Mouse (Mus musculus): ENCODE data around the gene Xpr1. TPM values are rescaled to one million over a fixed set of nuclear protein-coding genes. Genes with fewer than 3 reads are reported as not detected.

Gene Xpr1
- total and polyA plus RNA-seq, 3 experiments: 6.2 to 67.8 (median 12.2) TPM

DNA sequence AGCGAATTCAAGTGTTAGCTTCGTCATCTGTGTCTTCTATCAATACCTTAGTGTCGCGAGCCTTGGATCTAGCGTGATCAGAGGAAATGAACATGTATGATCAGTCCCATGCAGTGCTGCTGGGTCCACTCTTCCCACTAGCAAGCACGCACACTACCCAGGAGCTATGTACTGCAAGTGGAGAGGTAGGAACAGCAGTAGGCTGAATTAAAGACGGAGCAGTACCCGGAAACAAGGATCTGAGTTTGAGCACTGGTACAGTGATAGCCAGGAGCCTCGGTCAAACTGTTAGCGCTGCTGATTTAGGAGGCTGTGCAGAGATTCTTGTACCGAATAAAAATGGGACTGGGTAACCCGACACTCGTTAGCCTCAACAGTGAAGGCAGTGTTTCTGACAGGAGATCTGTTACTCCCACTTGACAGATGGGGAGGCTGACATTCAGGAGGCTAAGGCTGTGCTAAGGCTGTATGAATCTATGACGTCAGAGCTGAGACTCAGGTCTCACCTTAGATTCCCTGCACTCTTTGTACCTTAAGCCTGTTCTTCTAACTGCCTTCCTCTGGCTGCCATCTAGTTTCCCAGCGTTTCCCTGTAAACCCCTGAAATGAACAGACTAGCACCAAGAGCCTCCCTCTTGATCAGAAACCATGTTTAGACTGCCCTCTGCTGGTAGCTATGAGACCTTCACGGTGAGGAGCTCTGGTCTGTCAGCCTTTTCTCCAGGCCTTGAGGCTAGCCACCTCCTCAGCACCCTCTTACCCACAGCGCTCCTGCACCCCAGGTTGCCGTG lies 136.0 kb downstream of the Xpr1 start:
- H3K27me3 ChIP-seq (ENCODE audit: control insufficient read depth in 1 of 2, insufficient read depth in 2 of 2, low read length in 2 of 2): no peaks in the 10 kb centered on the region
- H3K9me3 ChIP-seq (replicated peaks; ENCODE audit: insufficient read depth, low read length): no peaks in the 10 kb centered on the region
- H3K4me1 ChIP-seq (ENCODE audit: control insufficient read depth in 1 of 2, insufficient read depth in 2 of 2, low read length in 2 of 2): peaks cover 11 to 25% of the 10 kb centered on the region in 2 experiments
- no peak overlapping the region for H3K27ac ChIP-seq (ENCODE audit: control insufficient read depth, low read depth, low read length)
- no peak overlapping the region for H3K9ac ChIP-seq (ENCODE audit: control insufficient read depth, low read depth, low read length, poor library complexity, severe bottlenecking)
- H3K36me3 ChIP-seq (ENCODE audit: control insufficient read depth in 1 of 2, insufficient read depth in 2 of 2, low read length in 2 of 2): peaks cover 0 to 36% of the 10 kb centered on the region in 2 experiments; a peak in 2 of 4 replicates
- H3K79me2 ChIP-seq (ENCODE audit: control insufficient read depth, insufficient read depth, low read length, poor library complexity): no peaks in the 10 kb centered on the region
- H3K4me3 ChIP-seq (ENCODE audit: control insufficient read depth in 1 of 2, insufficient read depth in 1 of 2, low read depth in 2 of 2, low read length in 2 of 2): no peak overlapping the region
- no peak for TF ChIP-seq POLR2AphosphoS2 (IDR thresholded peaks at IDR 0.05; ENCODE audit: low read length)
- TF ChIP-seq KAT2A (conservative IDR thresholded peaks at IDR 0.05; ENCODE audit: low read depth, low read length): no peak
- peak; percentile 82 for TF ChIP-seq RAD21 (IDR thresholded peaks at IDR 0.05; ENCODE audit: low read depth, low read length)
- no peak for TF ChIP-seq NELFE (IDR thresholded peaks at IDR 0.05; ENCODE audit: low read depth, low read length)
- 0 out of 2 replicates have a peak, but pooled peaks have one; percentile 30 for TF ChIP-seq MYC (IDR thresholded peaks at IDR 0.05; ENCODE audit: low read depth, low read length)
- TF ChIP-seq MAFK (IDR thresholded peaks at IDR 0.05; ENCODE audit: borderline replicate concordance, low read depth, low read length): no peak
- no peak for TF ChIP-seq MAZ (IDR thresholded peaks at IDR 0.05; ENCODE audit: low read depth, low read length)
- peak; percentile 87 for TF ChIP-seq SMC3 (IDR thresholded peaks at IDR 0.05; ENCODE audit: low read depth, low read length)
- no peak for TF ChIP-seq MEF2A (IDR thresholded peaks at IDR 0.05; ENCODE audit: extremely low read depth, insufficient replicate concordance, low read depth, low read length, poor library complexity, severe bottlenecking)
- TF ChIP-seq CHD1 (IDR thresholded peaks at IDR 0.05; ENCODE audit: low read depth, low read length): no peak
- peak; percentile 77 to 86 (median 79) for TF ChIP-seq CTCF (IDR thresholded peaks at IDR 0.05 in 2 of 3, conservative IDR thresholded peaks at IDR 0.05 in 1 of 3; ENCODE audit: control insufficient read depth in 1 of 3, insufficient read depth in 1 of 3, low read depth in 2 of 3, low read length in 3 of 3, poor library complexity in 1 of 3, severe bottlenecking in 1 of 3)
- TF ChIP-seq ZC3H11A (IDR thresholded peaks at IDR 0.05; ENCODE audit: low read depth, low read length): peak; percentile 64
- no peak for TF ChIP-seq USF1 (IDR thresholded peaks at IDR 0.05; ENCODE audit: low read depth, low read length)
- TF ChIP-seq MYB (IDR thresholded peaks at IDR 0.05; ENCODE audit: low read depth, low read length): no peak
- DNase-seq (ENCODE audit: low read depth, low spot score): peak; percentile 86

DNA sequence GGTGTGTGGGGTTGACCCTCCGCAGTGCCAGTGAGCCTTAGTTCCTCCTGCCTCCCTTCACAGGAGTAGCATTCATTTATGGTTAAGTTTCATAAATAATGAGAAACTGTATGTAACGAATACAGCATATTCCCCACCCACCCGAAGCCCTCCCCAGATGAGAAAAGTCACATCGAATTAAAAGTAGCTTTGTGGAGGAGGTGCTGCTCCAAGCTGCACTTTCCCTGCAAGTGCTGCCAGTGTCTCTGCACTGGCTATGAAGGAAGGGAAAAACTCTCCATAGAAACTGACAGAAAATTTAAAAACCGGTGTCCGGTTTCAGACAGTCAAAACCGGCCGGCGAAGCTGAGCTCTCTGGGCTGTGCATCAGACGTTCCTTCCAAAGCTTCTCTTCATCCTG lies 136.9 kb downstream of the Xpr1 start:
- H3K9me3 ChIP-seq (replicated peaks; ENCODE audit: insufficient read depth, low read length): no peaks in the 10 kb centered on the region
- no peak overlapping the region for H3K9ac ChIP-seq (ENCODE audit: control insufficient read depth, low read depth, low read length, poor library complexity, severe bottlenecking)
- peaks cover 12 to 29% of the 10 kb centered on the region in 2 experiments for H3K4me1 ChIP-seq (ENCODE audit: control insufficient read depth in 1 of 2, insufficient read depth in 2 of 2, low read length in 2 of 2)
- no peak for DNase-seq (ENCODE audit: low read depth, low spot score)
- H3K4me3 ChIP-seq (ENCODE audit: control insufficient read depth in 1 of 2, insufficient read depth in 1 of 2, low read depth in 2 of 2, low read length in 2 of 2): no peak overlapping the region
- H3K36me3 ChIP-seq (ENCODE audit: control insufficient read depth in 1 of 2, insufficient read depth in 2 of 2, low read length in 2 of 2): peaks cover 0 to 41% of the 10 kb centered on the region in 2 experiments; a peak in 2 of 4 replicates
- H3K27me3 ChIP-seq (ENCODE audit: control insufficient read depth in 1 of 2, insufficient read depth in 2 of 2, low read length in 2 of 2): no peaks in the 10 kb centered on the region
- TF ChIP-seq SIN3A (IDR thresholded peaks at IDR 0.05; ENCODE audit: low read length): no peak
- no peak for TF ChIP-seq TAL1 (IDR thresholded peaks at IDR 0.05; ENCODE audit: low read length)
- TF ChIP-seq USF2 (IDR thresholded peaks at IDR 0.05; ENCODE audit: borderline replicate concordance in 1 of 2, insufficient read depth in 1 of 2, low read depth in 1 of 2, low read length in 2 of 2): no peak
- no peak for TF ChIP-seq ZKSCAN1 (IDR thresholded peaks at IDR 0.05; ENCODE audit: low read depth, low read length)
- no peak for TF ChIP-seq ZMIZ1 (IDR thresholded peaks at IDR 0.05; ENCODE audit: low read depth, low read length)
- TF ChIP-seq JUND (IDR thresholded peaks at IDR 0.05; ENCODE audit: low read depth, low read length): no peak
- no peak for TF ChIP-seq UBTF (IDR thresholded peaks at IDR 0.05; ENCODE audit: borderline replicate concordance, insufficient read depth, low read depth, low read length)
- TF ChIP-seq MAZ (IDR thresholded peaks at IDR 0.05; ENCODE audit: low read depth, low read length): no peak
- TF ChIP-seq RCOR1 (IDR thresholded peaks at IDR 0.05; ENCODE audit: low read depth, low read length): no peak
- TF ChIP-seq EP300 (IDR thresholded peaks at IDR 0.05; ENCODE audit: low read depth in 1 of 2, low read length in 2 of 2): no peak
- TF ChIP-seq ELF1 (IDR thresholded peaks at IDR 0.05; ENCODE audit: low read depth, low read length): no peak
- TF ChIP-seq MAX (IDR thresholded peaks at IDR 0.05; ENCODE audit: low read length): no peak
- no peak for TF ChIP-seq ETS1 (IDR thresholded peaks at IDR 0.05; ENCODE audit: low read depth, low read length)
- no peak for TF ChIP-seq MYC (IDR thresholded peaks at IDR 0.05; ENCODE audit: low read depth, low read length)
- TF ChIP-seq TBP (IDR thresholded peaks at IDR 0.05; ENCODE audit: low read depth, low read length): no peak
- TF ChIP-seq KAT2A (conservative IDR thresholded peaks at IDR 0.05; ENCODE audit: low read depth, low read length): no peak
- H3K27ac ChIP-seq (ENCODE audit: control insufficient read depth, low read depth, low read length): no peak overlapping the region
- H3K79me2 ChIP-seq (ENCODE audit: control insufficient read depth, insufficient read depth, low read length, poor library complexity): no peaks in the 10 kb centered on the region
